Mouse (Mus musculus) adrenal gland, postnatal 10 days (tissue): Measurements from ENCODE around the gene Slc13a2. TPM values are rescaled to one million over a fixed set of nuclear protein-coding genes. Genes with fewer than 3 reads are reported as not detected.

Source experiments
- DNase-seq: peaks from one replicate; pipeline ENCODE4 v3.0.0; 2021; ENCODE audit warnings: mixed read lengths
- total RNA-seq, 2 experiments: library from RNA; stranded (reverse); gene quantifications; 2 replicates each; pipeline ENCODE4 v1.2.3; 2021

Slc13a2 gene
- total RNA-seq, 2 experiments from 2014 or later = not detected

DNA sequence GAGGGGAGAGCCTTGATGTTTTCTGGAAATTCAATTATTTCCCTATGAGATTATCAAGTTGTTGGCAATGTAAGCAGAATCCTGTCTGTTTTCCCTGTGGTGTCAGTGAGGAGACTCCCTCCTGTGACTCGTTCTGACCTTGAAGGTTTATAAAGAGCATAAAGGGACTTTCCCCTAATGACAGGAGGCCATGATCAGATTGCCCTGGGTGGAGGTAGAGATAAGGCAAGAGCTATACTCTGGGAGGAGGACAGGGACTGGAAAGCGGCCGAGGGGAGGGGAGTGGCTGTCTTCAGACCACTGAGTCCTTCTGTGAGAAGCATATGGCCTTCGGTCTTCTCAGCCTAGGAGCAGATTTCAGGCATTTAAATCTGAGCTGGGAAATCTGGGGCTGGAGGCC, 12.0 kb upstream of the Slc13a2 start:
- DNase-seq = no peak

DNA sequence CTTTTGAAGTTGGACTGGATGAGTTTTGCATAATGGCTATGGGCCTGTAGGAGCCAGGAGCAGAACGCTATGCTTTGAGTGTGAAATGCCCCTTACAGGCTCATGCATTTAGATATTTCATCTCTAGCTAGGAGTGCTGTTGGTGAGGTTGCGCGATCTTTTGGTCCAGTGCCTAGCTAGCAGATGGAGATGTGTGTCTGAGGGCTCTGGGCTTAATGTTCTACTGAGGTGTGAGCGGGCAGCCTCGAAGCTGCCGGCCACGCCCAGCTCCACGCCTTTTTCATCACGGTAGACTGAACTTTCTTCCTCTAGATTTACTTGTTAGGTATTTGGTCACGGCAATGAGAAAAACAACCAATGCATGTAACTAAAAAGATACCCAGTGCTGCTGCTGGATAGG, 9.2 kb upstream of the Slc13a2 start:
- DNase-seq = no peak

DNA sequence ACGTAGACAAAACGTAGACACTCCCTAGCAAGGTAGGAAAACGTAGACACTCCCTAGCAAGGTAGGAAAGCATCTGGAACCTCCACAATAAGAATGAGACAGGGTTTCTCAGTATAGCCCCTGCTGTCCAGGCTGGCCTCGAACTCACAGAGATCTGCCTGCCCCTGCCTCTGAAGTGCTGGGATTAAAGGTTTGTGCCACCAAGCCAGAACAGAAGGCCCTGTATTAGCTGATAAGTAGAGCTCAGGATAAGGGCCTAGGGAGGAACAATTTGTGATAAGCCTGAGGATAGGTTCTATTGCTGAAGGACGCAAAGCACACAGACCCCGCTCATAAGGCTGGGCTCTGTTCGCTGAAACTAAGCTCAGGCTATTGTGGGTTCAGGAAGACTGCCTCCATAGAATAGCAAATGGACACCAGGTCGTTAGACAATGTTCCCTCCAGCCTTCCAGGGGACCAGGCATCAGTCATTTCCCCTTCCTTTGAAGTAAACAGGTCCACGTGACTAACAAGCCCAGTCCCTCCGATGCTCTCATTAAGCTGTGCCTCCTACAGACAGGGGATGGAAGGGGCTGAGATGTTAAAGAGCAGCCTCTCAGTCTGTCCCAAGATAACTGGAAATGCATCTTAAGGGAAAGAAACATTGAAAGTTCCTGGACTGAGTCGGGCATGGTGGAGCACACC, 8.3 kb upstream of the Slc13a2 start:
- no peak for DNase-seq

DNA sequence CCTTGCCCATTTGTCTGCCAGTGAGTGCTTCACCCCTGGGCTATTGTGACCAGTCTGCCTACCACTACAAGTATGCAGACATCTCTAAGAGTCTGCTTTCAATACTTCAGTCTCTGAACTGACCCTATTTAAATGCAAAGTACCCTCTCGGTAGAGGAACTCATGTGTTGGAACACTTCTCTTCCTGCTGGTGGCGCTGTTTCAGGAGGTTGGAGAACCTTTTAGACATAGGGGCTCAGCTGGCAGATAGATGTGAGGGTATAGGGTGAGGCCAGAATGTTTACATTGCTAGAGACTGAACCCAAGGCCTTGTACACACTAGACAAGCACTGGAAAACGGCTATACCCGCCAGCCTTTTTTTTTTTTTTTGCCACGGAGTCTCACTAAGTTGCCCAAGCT, 6.3 kb upstream of the Slc13a2 start:
- no peak for DNase-seq

DNA sequence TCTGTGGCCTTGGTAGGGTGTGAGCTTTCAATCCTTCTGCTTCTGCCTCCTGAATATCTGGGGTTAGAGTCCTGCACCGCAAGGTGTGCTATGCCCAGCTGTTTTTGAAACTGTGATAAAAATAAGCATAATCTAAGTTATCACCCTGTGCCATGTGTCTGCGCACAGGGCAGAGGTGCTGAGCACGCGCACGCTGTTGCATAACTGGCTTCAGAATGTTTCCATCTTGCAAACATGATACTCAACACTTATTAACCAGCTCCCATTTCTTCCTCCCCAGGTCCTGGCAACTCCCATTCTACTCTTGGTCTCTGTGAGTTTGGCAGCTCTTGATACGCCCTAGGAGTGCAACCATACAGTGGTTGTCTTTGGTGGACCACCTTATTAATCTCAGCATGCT, 5.6 kb upstream of the Slc13a2 start:
- no peak for DNase-seq

DNA sequence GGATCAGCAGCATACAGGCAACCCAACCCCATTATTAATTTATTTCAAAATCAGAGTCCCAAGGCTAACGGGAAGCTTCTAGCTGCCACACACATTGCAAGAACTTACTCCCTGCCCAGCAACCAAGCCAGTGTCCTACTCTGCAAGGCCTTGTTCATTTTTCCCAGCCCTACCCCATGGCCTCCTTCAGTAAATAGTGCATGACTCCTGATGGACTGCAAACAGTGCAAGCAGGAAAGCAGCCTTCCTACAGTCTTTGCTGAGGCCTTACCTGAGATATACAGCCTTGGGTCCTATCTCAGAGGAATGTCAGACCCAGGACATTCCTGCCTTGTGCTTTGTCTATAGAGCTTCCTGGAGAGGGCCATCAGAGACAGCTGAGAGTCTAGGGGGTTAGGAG, 3.6 kb upstream of the Slc13a2 start:
- no peak for DNase-seq

DNA sequence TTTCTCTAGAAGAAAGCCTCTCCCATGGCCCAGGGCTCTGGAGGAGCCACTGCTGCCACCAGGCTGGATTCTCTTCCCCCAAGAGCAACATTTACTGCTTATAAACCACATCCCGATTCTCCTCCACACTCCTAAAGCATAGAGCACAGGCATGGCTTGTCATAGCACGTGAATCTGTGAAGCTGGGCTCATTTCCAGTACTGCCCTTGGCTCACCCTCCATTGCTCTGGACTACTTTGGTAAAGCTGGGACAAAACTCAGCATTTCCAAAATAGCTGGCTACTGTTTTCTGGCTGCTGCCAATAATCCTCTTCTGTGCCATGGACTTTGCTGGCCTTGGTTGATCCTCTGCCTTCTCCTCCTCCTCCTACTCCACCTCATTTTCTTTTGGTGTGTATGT, 2.3 kb upstream of the Slc13a2 start:
- DNase-seq = peak; percentile 68

DNA sequence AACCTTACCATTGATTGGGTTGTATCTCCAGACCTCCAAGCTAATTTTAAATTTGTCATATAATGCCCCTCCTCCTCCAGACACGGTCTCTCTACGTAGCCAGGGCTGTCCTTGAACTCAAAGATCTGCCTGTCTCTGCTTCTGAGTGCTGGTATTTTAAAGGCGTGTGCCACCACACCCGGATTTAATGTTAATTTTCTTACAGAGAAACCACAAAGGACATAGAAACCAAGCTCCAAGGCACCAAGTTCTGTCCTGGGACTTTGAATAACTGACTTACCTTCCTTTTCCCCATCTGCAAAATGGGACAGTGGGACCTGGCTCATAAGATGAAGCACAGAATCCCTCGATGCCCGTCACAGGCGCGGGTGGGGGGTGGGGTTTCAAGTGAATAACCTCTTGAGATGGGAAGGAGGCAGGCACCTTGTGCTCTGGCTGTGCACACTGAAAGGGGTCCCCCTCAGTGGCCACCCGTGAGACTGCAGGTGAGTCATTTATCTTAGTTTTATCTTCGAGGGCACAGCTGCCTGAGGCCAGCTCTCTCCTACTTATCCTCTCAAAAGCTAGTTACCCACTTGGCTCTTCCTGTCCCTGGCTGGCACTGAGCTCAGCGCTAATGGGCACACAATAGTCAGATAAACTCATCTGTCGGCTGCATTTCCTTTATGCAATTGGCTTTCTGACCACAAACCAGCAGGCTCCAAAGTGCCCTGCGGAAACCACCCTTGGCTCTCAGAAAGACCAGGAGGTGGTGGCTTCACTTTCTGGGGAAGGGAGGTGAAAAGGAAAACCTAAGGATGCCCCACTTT, 612 bp downstream of the Slc13a2 start:
- no peak for DNase-seq

DNA sequence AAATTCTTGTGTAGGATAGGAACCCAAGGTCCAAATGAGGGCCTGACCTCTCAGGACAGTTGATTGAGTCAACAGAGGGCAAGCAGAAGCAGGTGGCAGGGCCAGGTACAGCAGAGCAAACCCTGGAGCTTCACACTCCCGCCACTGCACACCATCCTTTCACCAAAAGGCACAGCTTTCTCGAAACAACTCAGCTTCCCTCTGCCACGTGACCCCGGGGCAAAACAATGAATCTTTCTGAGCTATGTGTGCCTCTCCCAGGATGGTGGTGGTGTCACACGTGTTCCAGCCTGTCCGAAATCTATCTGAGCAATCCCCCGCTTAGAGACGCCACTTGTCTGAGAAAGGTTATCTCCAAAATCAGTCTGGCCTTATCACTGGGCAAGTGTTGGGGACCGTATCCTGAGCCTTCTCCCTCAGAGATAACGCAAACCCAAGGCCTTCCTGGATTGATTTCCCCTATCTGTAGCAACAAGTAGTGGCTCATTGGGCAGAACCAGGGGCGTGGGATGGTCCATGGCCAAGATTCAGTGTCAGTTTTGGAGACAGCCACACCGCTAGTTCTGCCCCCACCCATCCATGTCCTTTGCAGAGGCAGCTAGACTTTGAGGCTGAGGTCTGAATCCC, 1.6 kb downstream of the Slc13a2 start:
- DNase-seq = no peak

DNA sequence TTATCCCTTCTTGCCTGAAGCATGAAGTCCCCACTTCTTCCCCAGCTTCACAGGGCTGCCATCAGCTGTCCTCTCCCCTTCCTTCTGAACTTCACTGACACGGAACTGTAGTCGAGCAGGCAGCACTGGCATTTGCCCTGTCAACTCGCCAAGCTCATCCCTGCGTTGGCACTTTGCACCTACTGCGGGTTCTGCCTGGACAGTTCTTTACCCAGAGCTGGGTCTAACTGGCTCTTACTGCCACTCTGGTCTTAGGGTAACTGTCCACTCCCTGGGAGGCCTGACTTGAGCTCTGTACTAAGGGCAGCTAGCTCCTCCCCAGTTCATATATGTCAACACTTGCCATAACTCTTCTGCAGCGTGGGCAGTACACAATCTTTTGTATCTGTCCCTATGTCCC, 5.2 kb downstream of the Slc13a2 start:
- no peak for DNase-seq

DNA sequence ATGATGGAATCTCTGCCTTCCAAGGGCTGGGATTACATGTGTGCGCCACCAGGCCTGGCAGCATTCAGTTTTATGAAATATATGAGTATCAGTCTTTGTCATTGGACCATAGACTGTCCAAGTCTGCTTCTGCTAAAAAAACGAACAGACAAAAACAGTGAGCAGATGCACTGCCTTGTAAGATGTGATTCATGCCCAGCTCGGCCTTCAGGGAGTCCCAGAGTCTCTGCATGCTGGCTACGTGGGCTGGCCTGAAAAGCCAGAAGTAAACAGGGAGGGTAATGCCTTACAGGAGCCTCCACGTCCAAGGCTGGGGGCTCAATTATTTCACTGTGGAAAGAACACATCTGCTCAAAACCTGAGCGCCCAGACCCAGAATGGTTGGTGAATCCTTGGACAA, 9.2 kb downstream of the Slc13a2 start:
- DNase-seq = peak; percentile 48

DNA sequence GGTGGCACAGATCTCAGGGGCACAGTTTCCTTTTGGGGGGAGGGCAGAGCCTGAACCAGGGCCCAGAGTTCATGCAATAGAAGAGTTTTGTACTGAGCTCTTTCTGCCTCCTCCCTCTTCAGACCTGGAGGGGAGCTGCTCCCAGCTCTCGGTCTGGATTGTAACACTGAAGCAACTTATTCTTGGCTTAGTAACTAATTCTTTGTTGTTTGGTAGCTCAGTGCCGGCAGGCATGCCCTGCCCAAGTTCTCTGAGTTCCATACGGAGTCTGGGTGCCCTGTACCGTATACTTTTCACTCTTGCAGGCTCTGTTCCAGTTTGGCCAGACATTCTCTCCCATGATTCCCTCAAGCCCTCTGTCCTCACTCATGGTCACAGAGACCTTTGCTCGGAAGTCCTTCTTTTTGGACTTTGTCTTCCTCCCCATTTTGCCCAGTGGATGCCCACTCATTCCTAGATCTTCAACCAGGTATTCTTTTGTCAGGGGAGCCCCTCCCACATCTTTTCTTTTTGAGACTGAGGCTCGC, 9.6 kb downstream of the Slc13a2 start:
- no peak for DNase-seq

DNA sequence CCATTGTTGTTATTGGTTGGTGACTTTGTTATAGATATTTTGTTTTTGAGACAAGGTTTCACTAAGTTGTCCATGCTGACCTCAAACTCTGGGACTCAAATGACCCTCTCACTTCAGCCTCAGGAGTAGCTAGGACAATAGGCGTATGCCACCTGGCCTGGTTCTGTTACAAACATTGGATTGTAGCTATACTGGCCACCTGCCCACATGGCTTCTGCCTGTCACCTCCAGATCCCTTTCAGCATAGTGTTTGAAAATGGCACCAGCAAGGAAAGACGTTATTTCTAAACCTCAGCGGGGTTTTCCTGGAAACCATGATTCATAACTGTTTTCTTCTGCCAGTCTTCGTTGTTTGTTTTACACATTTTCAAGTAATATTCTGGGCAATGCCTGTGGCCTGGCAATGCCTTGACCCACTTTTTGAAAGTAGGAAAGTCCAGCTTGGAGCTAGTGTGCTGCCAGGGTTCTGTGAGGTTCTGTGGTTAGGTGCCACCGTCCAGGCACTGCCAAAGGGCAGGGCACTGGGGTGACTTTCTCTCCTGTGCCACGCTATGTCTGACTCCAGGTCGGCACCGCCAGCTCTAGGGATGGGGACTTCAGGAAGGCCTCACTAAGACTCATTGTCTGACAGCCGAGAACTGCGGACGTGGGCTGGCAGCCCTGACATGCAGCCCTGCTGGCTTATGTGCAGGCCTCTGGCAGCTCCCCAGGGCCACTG, 10.3 kb downstream of the Slc13a2 start:
- DNase-seq = peak; percentile 82

DNA sequence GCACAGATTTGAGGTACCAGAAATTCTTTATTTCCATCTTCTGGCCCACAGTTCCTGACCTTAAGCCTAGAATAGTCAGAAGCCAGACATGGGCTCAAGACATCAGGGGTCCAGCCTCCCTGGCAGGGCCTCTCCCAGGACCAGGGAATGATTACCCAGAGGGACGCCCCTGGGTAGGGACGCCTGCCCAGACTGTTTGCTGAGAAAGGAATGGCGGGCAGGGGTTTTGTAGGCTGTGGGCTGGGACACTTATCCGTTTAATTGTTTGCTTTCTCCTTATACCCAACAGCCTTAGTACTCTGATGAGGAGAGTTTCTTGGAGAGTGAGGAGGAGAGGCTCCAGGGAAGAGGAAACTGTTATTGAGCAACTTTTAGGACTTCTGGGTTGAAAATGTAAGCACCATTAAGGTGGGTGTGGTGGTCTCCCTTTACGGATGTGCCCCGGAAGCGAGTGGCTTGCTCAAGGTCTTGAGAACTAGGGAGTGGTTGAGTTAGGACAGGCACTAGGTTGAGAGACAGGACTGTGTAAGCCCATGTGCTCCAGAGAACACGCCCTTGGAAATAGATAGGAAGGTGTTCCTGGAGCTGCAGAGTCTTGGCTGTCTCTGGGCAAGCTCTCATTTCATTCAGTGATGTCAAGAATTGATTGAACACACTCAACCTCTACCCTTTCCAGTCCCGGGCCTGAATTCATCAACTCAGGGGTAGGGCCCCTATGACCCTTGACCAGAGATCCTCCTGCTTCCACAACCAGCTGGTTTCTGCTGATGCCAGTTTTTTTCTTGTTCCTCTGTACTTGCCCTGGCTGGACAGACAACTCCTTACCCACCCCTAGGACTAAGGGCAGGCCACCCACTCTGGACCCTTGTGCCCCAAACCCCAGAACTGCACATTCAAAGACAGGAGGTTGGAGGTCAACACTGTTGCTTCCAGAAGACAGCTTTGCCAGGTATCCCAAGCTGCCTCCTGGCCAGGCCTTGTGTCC, 13.5 kb downstream of the Slc13a2 start:
- no peak for DNase-seq

DNA sequence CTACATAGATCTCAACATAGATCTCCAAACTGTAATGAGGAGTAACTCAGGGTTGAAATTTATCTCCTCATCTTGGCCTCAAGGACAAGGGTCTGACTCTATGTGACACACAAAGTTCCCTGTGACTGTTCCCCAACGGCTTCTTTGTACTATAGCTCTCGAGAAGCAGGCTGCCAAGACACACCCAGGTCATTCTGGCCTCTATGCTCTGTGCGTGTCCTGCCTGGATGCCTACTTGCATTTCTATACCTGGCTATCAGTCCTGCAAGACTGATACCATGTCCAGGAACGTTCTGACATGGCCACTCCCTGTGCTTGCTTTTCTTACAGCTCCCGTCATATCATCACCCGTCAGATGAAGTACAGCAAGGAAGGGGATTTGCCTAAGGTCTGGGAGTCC, 20.0 kb downstream of the Slc13a2 start:
- DNase-seq = no peak

DNA sequence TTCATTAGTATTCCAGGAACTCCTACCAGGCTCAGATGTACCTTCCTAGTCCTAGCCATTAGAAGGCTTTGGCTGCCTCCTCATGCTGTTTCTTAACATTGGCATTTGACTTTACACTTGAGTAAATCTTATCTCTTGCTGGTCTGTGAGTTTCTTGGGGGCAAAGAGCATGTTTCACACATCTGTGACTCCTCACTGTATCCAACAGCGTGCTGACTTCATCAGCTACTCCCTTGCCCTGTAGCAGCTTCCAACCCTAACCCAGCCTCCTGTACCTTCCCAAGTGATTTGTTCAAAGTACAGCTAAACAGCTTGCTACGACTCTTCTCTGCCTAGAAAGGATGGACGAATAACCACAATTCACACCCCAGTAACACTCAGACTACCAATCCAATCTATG, 20.5 kb downstream of the Slc13a2 start:
- no peak for DNase-seq

DNA sequence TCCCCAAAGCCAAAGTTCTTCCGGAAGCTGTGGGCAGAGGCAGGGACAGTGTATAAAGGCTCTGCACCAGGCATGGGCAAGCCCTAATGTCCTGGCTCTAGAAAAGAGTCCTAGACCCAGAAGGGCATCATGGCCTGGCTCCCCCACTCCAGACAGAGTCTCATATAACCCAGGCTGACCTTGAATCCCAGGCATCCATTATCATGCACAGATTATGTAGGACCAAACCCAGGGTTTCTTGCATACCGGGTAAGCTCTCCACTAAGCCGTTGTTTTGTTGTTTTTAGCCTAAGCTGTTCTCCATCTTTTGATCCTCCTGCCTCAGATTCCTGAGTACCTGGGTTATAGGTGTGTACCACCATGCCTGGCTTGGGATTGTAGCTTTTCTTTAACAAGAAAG, 21.1 kb downstream of the Slc13a2 start:
- DNase-seq = no peak

DNA sequence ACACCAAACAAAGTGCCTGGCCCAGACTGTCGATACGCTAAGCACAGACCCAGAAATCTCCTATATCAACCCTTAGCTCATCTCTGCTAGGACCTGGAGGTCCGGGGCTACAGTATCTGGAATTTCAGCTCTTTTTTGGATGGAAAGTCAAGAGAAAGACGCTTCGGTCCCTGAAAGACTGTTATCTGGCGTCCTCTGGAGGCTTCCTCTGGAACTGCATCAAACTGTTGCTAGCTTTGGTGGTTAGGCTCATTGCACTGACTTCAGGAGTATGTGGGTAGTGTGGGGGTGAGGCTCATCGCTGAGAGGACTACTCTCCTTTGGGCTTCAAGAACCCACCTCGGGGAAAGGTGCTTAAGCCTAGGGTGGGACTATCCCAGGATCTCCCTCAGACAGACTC, 22.3 kb downstream of the Slc13a2 start:
- peak; percentile 88 for DNase-seq

DNA sequence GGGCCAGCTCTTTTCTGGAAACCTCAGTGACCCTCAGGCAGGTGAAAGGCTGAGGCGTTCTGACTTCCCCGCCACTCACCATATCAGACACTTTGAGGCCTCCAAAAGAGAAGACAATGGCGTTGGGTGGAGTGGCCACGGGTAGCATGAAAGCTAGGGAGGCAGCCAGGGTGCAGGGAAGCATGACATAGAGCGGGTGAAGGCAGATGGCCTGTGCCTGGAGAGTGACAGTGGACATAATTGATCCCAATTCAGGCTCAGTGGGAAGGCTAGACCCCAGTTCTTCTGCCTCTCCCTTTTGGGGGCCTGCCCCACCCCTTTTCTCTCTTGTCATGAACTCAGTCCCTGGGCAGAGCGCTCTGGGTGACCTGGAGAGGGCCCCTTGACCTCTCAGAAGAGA, 23.8 kb downstream of the Slc13a2 start:
- DNase-seq = no peak

DNA sequence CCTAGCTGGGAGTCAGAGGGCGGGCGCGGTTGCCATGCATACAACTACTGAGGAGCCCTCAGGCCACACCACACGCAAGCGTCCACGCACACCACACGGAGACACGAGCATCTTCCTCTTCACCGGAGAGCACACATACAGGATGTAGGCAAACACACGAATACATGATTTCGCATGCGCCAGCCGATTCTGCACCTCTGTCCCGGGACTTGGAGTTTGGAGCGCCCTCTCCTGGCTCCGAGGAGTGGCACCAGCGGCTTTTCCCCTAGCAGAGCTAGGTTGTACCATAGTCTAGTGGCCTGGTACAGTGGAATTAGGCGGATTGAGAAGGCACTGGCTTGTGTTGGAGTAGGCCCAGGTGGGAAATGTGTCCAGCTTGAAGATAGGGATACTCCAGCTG, 24.6 kb downstream of the Slc13a2 start:
- DNase-seq = peak; percentile 86

DNA sequence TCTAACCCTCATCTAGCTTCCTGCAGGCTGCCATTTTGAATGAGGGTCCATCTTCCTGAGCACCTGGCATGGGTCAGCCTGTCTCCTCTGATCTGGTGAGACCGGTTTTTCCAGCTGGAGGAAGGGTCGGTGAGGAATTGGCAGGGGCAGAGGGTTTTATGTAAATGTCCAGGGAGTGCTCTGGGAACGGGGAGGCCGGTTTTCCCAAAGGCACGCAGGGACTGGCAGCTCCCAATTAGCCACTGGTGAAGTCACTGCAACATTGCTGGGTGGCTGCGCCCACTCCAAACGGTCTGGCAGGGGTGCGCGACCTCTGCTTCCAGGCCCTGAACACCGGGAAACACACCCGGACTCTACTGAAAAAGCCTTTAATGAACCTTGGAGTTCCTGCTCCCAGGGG, 25.1 kb downstream of the Slc13a2 start:
- no peak for DNase-seq
